Mouse (Mus musculus) erythroblast, embryonic 14.5 days (primary cell): ENCODE results near the gene Pde11a. TPM values are rescaled to one million over a fixed set of nuclear protein-coding genes. Genes with fewer than 3 reads are reported as not detected.

ENCODE experiments used
- H3K27me3 ChIP-seq: 2 replicates; pipeline ENCODE4 v1.6.1; 2012; ENCODE audit warnings: inconsistent platforms; ENCODE audit not compliant: control insufficient read depth
- H3K36me3 ChIP-seq: 2 replicates; pipeline ENCODE4 v1.6.1; 2012; ENCODE audit warnings: mild to moderate bottlenecking, inconsistent platforms; ENCODE audit not compliant: control insufficient read depth
- H3K4me1 ChIP-seq: 2 replicates; pipeline ENCODE4 v1.6.1; 2012; ENCODE audit warnings: inconsistent platforms; ENCODE audit not compliant: control insufficient read depth
- H3K4me3 ChIP-seq: replicated peaks from 2 replicates; pipeline ENCODE3; 2012; ENCODE audit warnings: moderate library complexity, mild to moderate bottlenecking, inconsistent platforms
- H3K9me3 ChIP-seq: 2 replicates; pipeline ENCODE4 v1.6.1; 2012; ENCODE audit warnings: low read length, inconsistent platforms, mixed read lengths; ENCODE audit not compliant: control insufficient read depth
- GATA1 ChIP-seq: IDR thresholded peaks from 2 replicates; pipeline ENCODE4 v1.6.1; 2012; ENCODE audit warnings: low read length, inconsistent platforms, mixed read lengths
- TAL1 ChIP-seq: IDR thresholded peaks from 3 replicates; pipeline ENCODE4 v1.6.1; 2012; ENCODE audit warnings: low read length, inconsistent platforms, mixed read lengths
- polyA plus RNA-seq: library from polyadenylated mRNA; stranded (reverse); fragments of >175 nt; gene quantifications from 2 replicates; pipeline ENCODE4 v1.2.3, GENCODE M21; 2012

Pde11a gene
- polyA plus RNA-seq, 1 experiment, result not detected

DNA sequence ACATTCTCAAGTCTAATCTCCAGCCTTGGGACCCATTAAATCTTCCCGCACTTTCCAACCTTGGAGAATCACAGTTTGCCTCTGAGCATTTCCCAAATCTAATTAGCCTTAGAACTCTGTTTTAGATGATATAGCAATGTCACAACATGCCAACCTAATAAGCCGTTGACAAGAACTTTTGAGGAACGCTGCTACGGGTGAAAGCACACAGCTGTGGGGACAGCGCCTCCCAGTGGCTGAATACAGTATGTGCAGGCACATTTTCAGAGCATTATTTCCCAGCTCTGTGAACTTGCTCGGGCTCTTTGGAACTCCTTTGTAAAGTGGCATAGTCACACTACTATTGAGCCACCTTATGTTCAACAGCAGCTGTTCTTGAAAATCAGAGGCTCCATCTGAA, 223.8 kb downstream of the Pde11a start:
- H3K36me3 ChIP-seq, result no peaks in the 10 kb centered on the region
- H3K27me3 ChIP-seq, result no peaks in the 10 kb centered on the region
- no peak for TF ChIP-seq GATA1
- TF ChIP-seq TAL1, result no peak
- H3K4me3 ChIP-seq, result no peak overlapping the region
- H3K4me1 ChIP-seq, result peaks cover 1% of the 10 kb centered on the region
- H3K9me3 ChIP-seq, result no peaks in the 10 kb centered on the region

DNA sequence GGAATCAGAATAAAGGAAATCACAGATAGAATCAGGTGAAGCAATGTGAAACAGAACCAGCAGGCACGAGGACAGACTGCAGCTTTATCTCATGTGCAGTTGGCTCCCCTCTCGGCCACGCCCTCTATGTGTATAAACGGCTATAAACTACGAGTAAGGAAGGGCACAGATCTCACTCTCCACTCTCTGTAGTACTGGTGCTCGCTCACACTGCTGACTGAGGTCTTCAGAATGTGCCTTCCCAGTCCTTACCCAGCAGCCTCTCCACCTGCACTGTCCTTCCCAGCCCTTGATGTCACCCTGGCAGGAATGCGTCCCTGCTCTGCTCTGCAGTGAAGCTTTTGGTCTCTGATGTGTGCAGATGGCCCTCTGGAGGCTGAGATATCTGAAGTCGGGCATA, 228.9 kb downstream of the Pde11a start:
- H3K27me3 ChIP-seq, result no peaks in the 10 kb centered on the region
- H3K9me3 ChIP-seq, result no peaks in the 10 kb centered on the region
- no peaks in the 10 kb centered on the region for H3K36me3 ChIP-seq
- H3K4me3 ChIP-seq, result no peak overlapping the region
- TF ChIP-seq TAL1, result no peak
- TF ChIP-seq GATA1, result no peak
- H3K4me1 ChIP-seq, result peaks cover 4% of the 10 kb centered on the region

DNA sequence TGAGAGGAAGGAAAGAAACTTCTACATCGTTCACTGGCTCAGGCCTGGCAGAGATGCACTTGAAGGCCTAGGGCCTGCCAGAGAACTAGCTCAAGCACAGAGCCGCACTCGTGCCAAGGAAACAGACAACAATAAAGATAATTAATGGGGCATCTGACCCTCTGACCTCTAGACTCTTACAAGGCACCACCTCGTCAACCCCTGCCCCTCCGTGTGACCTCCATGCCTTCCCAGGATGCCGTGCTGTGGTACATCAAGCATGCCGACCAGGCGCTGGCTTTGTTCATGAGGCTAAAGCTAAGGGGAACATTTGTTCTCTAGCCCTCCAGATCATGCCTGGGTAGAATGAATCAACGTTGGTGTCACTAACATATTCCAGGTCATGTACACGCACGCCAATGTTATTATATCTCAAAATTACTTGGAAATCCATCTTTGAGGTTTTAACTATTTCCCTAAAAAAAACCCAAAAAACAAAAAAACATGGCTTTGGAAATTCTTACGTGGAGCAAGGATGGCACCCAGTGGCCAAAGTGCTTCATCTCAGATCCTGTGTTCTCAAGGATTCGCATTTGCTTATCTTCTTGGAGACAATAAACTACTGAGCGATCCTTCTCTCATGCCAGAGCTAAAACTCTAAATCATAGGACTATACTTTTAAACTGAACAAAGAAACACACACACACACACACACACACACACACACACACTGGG, 236.5 kb downstream of the Pde11a start:
- TF ChIP-seq TAL1 (no peak), GATA1 (no peak)
- Histone ChIP-seq H3K36me3 (no peaks in the 10 kb centered on the region), H3K27me3 (no peaks in the 10 kb centered on the region), H3K9me3 (no peaks in the 10 kb centered on the region), H3K4me3 (no peak overlapping the region), H3K4me1 (no peaks in the 10 kb centered on the region)

- TF ChIP-seq GATA1, result no peak
- TF ChIP-seq TAL1, result no peak
- Histone ChIP-seq H3K9me3 (no peaks in the 10 kb centered on the region), H3K4me1 (no peaks in the 10 kb centered on the region), H3K36me3 (no peaks in the 10 kb centered on the region), H3K27me3 (no peaks in the 10 kb centered on the region), H3K4me3 (no peak overlapping the region)
Measured at GRCm38 (mm10) chr2:76100597-76100996, 238.0 kb downstream of the Pde11a start.

DNA sequence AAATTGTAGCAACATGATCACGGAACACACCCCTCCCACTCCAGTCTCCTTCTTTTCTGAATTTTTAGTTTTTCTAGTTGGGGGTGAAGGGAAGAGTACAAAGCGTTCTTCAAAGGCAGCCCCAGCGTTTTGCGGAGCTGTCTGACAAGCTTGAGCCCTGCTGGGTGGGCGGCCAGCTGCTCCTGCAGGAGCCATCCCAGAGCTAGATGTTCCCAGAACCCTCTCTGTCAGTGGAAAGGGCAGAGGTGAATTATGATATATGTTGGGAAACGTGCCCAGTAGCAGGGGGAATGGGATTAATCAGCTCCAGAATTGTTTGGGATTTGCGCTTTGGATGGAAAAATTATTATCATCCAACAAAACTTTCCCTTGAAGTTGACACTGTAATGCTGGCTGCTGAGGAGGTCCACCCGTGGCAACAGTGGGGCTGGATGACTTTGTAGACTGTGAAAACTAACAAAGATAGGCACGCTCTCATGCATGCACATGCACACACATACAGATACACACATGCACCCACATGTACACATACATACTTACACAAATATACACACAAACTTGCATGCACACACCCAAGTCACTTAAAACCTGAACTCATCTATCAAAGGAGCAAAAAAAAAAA, 238.7 kb downstream of the Pde11a start:
- Histone ChIP-seq H3K36me3 (no peaks in the 10 kb centered on the region), H3K4me1 (no peaks in the 10 kb centered on the region), H3K9me3 (no peaks in the 10 kb centered on the region), H3K27me3 (no peaks in the 10 kb centered on the region), H3K4me3 (no peak overlapping the region)
- TF ChIP-seq TAL1 (no peak), GATA1 (no peak)

DNA sequence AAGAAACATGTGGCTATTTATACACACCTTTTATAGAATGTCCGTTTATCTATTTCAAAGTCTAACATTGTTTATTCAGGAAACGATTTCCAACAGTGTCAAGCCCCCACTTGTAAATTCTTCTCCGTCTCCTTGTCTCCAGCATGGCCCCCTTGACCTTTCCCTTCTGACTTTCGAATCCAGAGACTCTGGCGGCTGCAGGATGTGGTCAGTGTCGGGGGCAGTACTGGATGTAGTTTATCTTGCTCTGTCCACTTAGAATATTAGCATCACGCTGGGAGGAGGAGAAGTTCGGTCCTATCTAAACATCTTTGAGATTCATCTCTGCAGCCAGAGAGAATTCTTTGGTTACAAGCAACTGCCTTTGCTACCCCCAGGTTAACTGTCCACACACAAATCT, 240.2 kb downstream of the Pde11a start:
- Histone ChIP-seq H3K9me3 (no peaks in the 10 kb centered on the region), H3K36me3 (no peaks in the 10 kb centered on the region), H3K4me1 (no peaks in the 10 kb centered on the region), H3K4me3 (no peak overlapping the region), H3K27me3 (no peaks in the 10 kb centered on the region)
- TF ChIP-seq GATA1 (no peak), TAL1 (no peak)

DNA sequence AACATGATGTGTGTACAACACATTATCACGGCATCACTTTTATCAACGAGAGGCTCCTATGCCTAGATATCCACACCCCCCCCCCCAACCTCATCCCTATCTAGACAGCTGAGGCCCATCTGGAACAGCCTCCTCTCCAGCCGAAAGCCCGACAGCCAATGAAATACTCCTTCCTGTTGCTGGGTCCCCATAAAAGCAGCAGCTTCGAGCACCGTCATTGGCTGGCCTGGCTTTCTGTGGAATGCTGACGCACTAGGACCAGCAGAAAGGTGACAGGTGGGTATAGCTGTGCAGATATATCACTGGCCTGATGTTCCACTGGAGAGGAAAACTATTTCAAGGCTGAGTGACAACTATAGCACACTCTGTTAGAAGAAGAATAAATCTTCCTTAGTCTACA, 240.7 kb downstream of the Pde11a start:
- Histone ChIP-seq H3K4me3 (no peak overlapping the region), H3K9me3 (no peaks in the 10 kb centered on the region), H3K4me1 (no peaks in the 10 kb centered on the region), H3K27me3 (no peaks in the 10 kb centered on the region), H3K36me3 (no peaks in the 10 kb centered on the region)
- TF ChIP-seq TAL1, result no peak
- no peak for TF ChIP-seq GATA1

- Histone ChIP-seq H3K27me3 (no peaks in the 10 kb centered on the region), H3K36me3 (no peaks in the 10 kb centered on the region), H3K4me1 (no peaks in the 10 kb centered on the region), H3K4me3 (no peak overlapping the region), H3K9me3 (no peaks in the 10 kb centered on the region)
- TF ChIP-seq GATA1, result no peak
- TF ChIP-seq TAL1, result no peak
Measured at GRCm38 (mm10) chr2:76097284-76097683, 241.3 kb downstream of the Pde11a start.

- Histone ChIP-seq H3K4me3 (no peak overlapping the region), H3K27me3 (no peaks in the 10 kb centered on the region), H3K4me1 (no peaks in the 10 kb centered on the region), H3K36me3 (no peaks in the 10 kb centered on the region), H3K9me3 (no peaks in the 10 kb centered on the region)
- TF ChIP-seq GATA1 (no peak), TAL1 (no peak)
Measured at GRCm38 (mm10) chr2:76095861-76096260, 242.7 kb downstream of the Pde11a start.
